Mouse (Mus musculus) c-Kit-positive CD71-positive TER-119-negative erythroid progenitor cells, embryonic 14.5 days (primary cell): ENCODE data around the gene Gm7030.
"Not testable (repeated sequence)": the region's sequence is repeated elsewhere in the genome, so short reads cannot be mapped to it uniquely, and the experiment has no call there.

ENCODE experiments used
- DNase-seq: peaks from one replicate; pipeline ENCODE4 v3.0.0-alpha.2; 2013; ENCODE audit warnings: low read depth

Gene Gm7030

DNA sequence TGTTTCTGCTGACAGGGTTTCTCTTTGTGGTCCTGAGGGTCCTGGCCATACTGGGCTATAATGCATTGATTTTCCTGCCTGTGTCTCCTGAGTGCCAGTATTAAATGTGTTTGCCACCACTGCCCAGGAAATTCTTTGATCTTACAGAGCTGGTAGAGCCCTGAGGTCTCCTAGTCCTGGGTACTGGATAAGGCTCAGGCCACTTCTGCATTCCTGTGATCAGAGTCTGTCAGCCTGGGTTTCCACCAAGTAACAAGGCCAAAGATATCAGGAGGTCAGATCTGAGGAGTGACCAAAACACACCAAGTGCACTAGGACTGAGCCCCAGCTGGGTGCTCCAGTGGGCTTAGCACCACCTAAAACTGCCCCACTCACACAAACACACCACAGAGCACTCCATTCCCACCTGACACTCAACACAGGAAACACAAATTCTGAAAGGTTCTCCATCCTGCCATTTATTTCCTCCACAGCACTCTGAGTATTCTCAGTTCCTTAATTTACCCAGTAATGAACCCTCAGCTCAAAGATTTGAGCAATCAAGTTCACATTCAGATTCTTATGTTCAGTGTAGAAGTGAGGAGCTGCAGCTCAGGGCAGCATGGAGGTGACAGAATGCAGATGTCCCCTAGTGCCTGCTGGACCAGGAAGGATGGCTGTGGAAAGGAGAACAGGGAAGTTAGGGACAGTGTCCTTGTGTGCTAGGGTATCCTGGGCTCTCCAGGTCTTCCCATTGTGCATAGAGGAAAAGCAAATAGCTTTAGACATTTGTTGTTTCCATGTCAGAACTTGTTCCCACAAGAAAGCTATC is 6.4 kb upstream of the Gm7030 start:
- DNase-seq: not testable (repeated sequence)

- DNase-seq: peak; percentile 33
Observed at GRCm38 (mm10) chr17:36131516-36132265, 2.5 kb upstream of the Gm7030 start.

DNA sequence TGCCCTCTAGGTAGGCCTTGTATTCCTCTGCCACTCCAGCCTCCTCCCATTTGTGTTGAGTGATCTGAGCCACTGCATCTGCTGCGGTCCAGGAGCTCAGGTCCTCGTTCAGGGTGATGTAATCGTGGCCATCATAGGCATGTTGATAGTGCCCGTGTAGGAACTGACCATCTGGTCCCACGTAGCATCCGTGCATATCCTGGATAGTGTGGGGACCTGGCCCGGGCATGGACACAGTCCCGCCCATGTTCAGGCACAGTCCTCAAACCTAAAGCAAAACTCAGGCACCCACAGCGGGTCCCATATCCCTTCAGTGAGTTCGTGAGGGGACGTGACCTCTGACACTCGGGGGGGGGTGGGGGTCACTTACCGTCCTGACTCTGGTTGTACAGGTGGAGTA is 700 bp downstream of the Gm7030 start:
- DNase-seq: not testable (repeated sequence)

GRCm38 (mm10) chr17:36124111-36124510 is 5.1 kb downstream of the Gm7030 start:
- DNase-seq: not testable (repeated sequence)

GRCm38 (mm10) chr17:36121352-36122020 is 7.7 kb downstream of the Gm7030 start, which contains the start of gene Gm19684:
TSS of gene Gm19684 (plus strand) at chr17:36121678.
- peak; percentile 32 for DNase-seq

DNA sequence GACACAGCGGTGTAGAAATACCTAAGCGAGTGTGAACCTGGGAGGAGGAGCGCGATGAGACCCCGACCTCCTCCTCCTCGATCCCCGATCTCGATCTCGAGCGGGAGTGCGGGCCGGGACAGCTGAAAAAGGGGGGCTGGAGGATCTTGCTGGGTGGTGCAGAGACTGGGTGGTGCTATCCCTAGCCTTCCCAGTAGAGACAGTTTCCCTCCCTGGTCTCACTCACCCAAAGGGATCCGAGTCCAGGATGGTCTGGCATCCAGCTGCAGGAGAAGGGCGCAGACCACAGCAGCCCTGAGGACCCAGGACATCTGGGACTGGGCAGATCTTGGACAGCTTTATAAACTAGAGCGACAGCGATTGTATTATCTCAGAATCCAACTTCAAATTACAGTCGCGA is 8.4 kb downstream of the Gm7030 start:
- DNase-seq: not testable (repeated sequence)

DNA sequence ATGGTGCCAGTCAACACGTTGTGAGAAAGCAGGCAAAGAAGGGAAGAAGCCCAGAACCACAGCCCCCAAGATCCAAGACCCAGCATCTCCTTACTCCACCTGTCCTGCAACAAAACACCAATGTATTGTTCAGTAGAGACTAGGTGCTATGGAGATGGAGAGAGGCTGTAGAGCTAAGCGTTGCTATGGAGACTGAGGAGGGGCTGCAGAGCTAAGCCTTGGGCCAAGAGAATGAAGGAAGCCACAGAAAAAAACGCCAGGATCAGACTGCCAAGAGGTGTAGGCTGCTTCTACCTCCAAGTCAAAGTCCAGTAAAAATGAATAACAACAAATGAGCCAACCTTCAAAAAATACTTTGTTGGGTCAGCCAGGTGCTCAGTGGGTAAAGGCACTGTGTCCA is 12.7 kb downstream of the Gm7030 start:
- DNase-seq: not testable (repeated sequence)

GRCm38 (mm10) chr17:36113979-36114593 is 15.1 kb downstream of the Gm7030 start:
- peak; percentile 15 for DNase-seq

DNA sequence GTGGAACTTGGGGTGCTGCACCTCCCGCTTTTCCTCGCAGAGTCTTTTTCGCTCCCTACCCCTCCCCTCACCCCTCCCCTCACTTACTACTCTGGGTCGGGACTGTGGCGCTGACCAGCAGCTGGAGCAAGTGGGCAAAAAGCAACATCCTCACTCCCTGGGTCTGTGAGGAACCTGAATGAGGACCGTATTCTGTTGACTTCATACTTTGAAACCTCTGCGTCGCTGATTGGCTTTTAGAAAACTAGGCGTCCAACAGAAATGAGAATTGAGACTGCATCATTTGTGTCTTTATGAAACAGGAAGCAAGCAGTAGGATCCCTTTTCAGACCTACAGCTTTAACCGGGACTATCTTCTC is 17.7 kb downstream of the Gm7030 start:
- DNase-seq: peak; percentile 16

DNA sequence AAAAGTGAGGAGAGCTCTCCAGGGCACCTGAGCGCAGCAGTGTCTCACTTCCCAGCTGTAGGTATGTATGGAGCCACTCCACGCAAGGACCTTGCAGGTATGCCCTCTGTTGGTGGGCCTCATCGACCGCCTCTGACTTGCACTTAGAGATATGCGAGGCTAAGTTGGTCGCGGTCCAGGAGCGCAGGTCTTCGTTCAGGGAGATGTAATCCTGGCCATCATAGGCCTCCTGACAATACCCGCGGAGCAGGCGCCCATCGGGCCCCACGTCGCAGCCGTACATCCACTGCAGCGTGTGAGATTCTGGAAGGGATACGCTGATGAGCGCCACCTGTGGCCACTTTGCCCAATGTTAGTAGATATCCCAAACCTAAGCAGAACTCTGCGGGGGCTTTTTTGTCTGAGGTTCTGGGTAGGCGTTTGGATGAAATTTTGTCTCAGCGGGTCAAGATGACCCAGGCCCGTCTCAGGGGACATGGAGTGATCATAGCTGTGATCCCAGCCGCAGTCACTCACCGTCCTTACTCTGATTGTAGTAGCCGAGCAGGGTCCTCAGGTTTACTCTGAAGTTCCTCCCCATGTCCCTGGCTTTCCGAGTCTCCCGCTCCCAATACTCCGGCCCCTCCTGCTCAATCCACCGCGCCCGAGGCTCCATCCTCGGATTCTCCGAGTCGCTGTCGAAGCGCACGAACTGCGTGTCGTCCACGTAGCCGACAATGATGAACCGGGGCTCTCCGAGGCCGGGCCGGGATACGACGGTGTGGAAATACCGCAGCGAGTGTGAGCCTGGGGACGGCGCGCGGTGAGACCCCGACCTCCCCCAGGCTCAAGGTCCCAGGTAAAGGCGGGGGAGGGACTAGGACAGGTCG is 18.4 kb downstream of the Gm7030 start:
- not testable (repeated sequence) for DNase-seq

GRCm38 (mm10) chr17:36110129-36110528 is 19.1 kb downstream of the Gm7030 start:
- DNase-seq: not testable (repeated sequence)

- not testable (repeated sequence) for DNase-seq
Observed at GRCm38 (mm10) chr17:36102091-36102490, 27.1 kb downstream of the Gm7030 start.

GRCm38 (mm10) chr17:36099603-36100002 is 29.6 kb downstream of the Gm7030 start:
- DNase-seq: not testable (repeated sequence)

- DNase-seq: no peak
Observed at GRCm38 (mm10) chr17:36093936-36094335, 35.3 kb downstream of the Gm7030 start.

- DNase-seq: not testable (repeated sequence)
Observed at GRCm38 (mm10) chr17:36092520-36092919, 36.7 kb downstream of the Gm7030 start.

DNA sequence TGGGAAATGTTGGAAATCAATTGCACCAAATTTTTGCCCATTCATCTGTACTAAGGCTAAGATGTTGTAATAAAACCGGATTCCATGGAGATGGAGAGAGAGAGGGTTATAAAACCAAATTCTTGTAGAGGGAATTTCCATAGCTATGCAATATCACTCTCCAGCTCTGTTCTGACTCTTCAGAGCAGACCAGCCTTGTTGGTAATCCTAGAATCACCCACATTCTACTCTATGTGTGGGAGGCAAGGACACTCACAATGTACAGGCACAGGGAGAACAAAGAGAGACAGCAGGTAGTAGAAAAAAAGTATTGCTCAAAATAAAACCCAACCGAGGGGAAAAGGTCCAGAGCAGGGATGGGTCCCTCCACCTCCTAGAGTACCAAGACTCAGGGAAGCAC is 37.3 kb downstream of the Gm7030 start:
- not testable (repeated sequence) for DNase-seq

DNA sequence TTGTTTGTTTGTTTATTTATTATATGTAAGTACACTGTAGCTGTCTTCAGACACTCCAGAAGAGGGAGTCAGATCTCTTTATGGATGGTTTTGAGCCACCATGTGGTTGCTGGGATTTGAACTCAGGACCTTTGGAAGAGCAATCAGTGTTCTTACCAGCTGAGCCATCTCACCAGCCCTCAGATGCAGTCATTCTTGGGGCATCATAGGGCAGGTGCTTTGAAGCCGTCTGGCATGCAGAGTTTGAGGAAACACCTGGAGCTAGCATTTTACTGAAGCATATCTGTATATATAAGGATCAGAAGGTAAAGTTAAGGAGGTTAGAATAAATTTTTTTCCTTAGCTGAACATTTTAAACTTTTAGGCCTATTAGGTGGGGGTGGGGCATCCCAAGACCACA is 43.2 kb downstream of the Gm7030 start:
- DNase-seq: not testable (repeated sequence)

- no peak for DNase-seq
Observed at GRCm38 (mm10) chr17:36083870-36084451, 45.3 kb downstream of the Gm7030 start.

GRCm38 (mm10) chr17:36083266-36083869 is 45.9 kb downstream of the Gm7030 start:
- no peak for DNase-seq

DNA sequence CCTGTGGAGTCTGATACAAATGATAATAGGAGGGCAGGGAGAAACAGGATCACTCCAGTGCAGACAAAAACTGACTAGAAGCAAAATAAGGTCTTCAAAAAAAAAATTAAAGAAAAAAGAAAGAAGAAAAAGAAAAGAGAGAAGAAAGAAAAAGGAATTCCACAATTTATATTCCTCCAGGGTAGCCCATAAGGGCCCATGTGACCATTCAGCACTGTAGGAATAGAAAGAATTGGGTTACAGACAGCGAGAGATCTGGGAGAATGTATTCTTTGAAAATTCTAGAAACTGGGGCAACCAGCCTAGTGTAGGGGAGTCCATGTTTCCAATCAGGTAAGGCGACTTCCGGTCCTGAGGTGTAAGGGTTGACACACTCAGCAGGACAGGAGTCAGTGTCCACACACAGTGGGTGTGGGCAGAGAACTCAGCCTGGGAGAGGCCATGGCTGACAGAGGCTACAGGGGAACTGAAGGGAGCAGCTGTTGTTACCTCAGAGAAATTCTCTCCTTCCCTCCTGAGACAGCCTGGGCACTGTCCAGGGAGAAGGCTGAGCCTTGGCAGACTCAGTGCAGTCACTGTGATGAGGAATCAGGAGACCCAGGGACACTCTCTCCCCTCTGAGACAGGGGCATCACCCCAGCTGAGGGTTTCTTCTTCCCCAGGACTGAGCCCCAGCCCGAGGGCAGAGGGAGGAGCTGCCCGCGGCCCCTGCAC is 46.5 kb downstream of the Gm7030 start:
- not testable (repeated sequence) for DNase-seq
